In the genomic region with DNA sequence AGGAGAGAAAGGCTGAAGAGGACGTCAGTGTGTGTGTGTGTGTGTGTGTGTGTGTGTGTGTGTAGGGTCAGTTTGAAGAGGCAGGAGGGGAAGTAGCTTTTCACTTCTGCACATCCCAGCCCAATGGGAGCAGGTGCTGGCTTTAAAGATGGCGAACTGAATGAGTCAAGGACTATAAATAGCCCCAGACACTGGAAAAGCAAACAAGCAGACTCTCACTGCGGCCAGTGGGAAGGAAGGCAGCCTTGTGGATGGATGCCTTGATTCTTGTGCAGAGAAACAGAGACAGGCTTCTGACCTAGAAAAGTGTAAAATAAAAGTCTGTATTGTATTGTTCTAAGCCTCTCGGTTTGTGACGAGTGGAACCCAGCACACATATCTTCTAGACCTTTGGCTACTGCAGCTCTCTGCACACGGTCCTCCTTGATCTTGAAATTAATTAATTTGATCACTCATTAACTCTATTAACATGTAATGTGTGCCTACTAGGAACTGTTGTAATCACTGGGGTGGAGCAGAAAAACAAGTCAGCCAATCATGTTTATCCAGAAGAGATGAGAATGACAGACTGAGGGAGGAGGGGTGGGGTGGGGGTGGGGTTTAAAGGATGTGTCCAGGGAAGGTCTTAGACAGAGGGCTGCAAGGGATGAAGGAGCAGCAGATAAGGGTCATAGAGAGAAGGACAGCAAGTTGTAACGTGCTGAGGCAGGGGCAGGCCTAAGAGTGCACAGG, we compare ENCODE assay signal across 14 mouse cellular contexts.
DNase-seq lines count a peak whose midpoint lies in the region.
"Had no signal": no experiment of that assay in that cellular context is flagged by ENCODE, and none has a peak within 500 bp of the region (broad histone marks: within the 10 kb centered on the region; RNA-seq: fewer than 3 reads in every experiment).

No protein-coding gene starts in this region.

- 77% methylated on average over 7 of the region's 7 CpGs for WGBS in embryonic facial prominence, embryonic 10.5 days
- 77% methylated on average over 7 of the region's 7 CpGs for WGBS in midbrain, embryonic 10.5 days

- no peaks in the 10 kb centered on the region for H3K27me3 ChIP-seq in embryonic facial prominence, embryonic 10.5 days (replicated peaks; ENCODE audit: low read depth, poor library complexity, severe bottlenecking)
- H3K27me3 ChIP-seq in midbrain, embryonic 10.5 days (ENCODE audit: low read depth, poor library complexity, severe bottlenecking) = peaks cover 3% of the 10 kb centered on the region; the same call in 1 of the 2 replicates
- H3K27me3 ChIP-seq: limb, embryonic 12.5 days; neural tube, embryonic 15.5 days had no signal

- peak; percentile 30 for DNase-seq in kidney, adult 11 months
- DNase-seq in kidney, postnatal 10 days = no peak
- no peak for DNase-seq in embryonic facial prominence, embryonic 10.5 days (ENCODE audit: low spot score)
- peak; percentile 14 to 37 for DNase-seq in kidney, postnatal 36 days
- DNase-seq in skeletal muscle tissue, adult 2 months (ENCODE audit: low read depth, low spot score) = peak; percentile 9
- no peak for DNase-seq in right cerebral cortex, postnatal 10 days (ENCODE audit: low spot score in 2 of 2)
- DNase-seq in midbrain, embryonic 10.5 days (ENCODE audit: low spot score) = no peak
- no peak for DNase-seq in cerebellum, adult 8-10 months
- DNase-seq: adrenal gland, postnatal 10 days; cerebellum, postnatal 14 days; thymus, postnatal 25 days had no signal

- H3K27ac ChIP-seq in embryonic facial prominence, embryonic 10.5 days (replicated peaks) = peak overlapping the region; percentile 41; the same call in 1 of the 2 replicates
- no peak overlapping the region; the same call in 1 of the 2 replicates for H3K27ac ChIP-seq in midbrain, embryonic 10.5 days (replicated peaks)
- H3K27ac ChIP-seq: limb, embryonic 12.5 days; neural tube, embryonic 15.5 days had no signal

- H3K4me1 ChIP-seq in embryonic facial prominence, embryonic 10.5 days = peaks cover 42% of the 10 kb centered on the region
- peaks cover 11% of the 10 kb centered on the region for H3K4me1 ChIP-seq in midbrain, embryonic 10.5 days

- H3K36me3 ChIP-seq in embryonic facial prominence, embryonic 10.5 days (replicated peaks) = no peaks in the 10 kb centered on the region
- H3K36me3 ChIP-seq in midbrain, embryonic 10.5 days = no peaks in the 10 kb centered on the region
- H3K36me3 ChIP-seq: G1E; limb, embryonic 12.5 days; neural tube, embryonic 15.5 days had no signal

- H3K9me3 ChIP-seq in embryonic facial prominence, embryonic 10.5 days = no peaks in the 10 kb centered on the region
- no peaks in the 10 kb centered on the region for H3K9me3 ChIP-seq in midbrain, embryonic 10.5 days (replicated peaks)
- H3K9me3 ChIP-seq: G1E; limb, embryonic 12.5 days; neural tube, embryonic 15.5 days had no signal

- no peak overlapping the region for H3K4me3 ChIP-seq in embryonic facial prominence, embryonic 10.5 days
- no peak overlapping the region for H3K4me3 ChIP-seq in midbrain, embryonic 10.5 days
- H3K4me3 ChIP-seq: limb, embryonic 12.5 days; neural tube, embryonic 15.5 days had no signal

Comparison
In these comparisons a context has a peak if more than half of its experiments do, and no peak if none do; other contexts are left out.
1. DNase-seq: peak in kidney, adult 11 months (single experiment), kidney, postnatal 36 days (2 of 2) and skeletal muscle tissue, adult 2 months (single experiment); none in kidney, postnatal 10 days (single experiment), embryonic facial prominence, embryonic 10.5 days (single experiment), right cerebral cortex, postnatal 10 days (0 of 2), midbrain, embryonic 10.5 days (single experiment) and cerebellum, adult 8-10 months (single experiment).